Mouse (Mus musculus) CH12.LX (cell line): ENCODE data around the gene Sdr39u1. TPM values are rescaled to one million over a fixed set of nuclear protein-coding genes. Genes with fewer than 3 reads are reported as not detected.

ENCODE experiments used
- DNase-seq: peaks from one replicate; pipeline ENCODE4 v3.0.0-alpha.2; 2013; ENCODE audit errors: extremely low read depth
- H3K27ac ChIP-seq: 2 replicates; pipeline ENCODE4 v1.5.1; 2012; ENCODE audit warnings: low read depth, mild to moderate bottlenecking, control low read depth, moderate library complexity; ENCODE audit not compliant: insufficient read depth
- H3K27me3 ChIP-seq: replicated peaks from 2 replicates; pipeline ENCODE3; 2012; ENCODE audit warnings: inconsistent platforms
- H3K36me3 ChIP-seq, 2 experiments: replicated peaks in 1 of 2; 2 replicates each; pipeline versions ENCODE3 to v1.6.1; 2012; ENCODE audit warnings: inconsistent platforms in 1 of 2, low read length in 1 of 2, mild to moderate bottlenecking in 1 of 2, mixed read lengths in 1 of 2, moderate library complexity in 1 of 2; ENCODE audit not compliant: control insufficient read depth in 1 of 2, insufficient read depth in 1 of 2
- H3K4me1 ChIP-seq, 2 experiments: 2 replicates each; pipeline ENCODE4 v1.6.1; 2012; ENCODE audit warnings: inconsistent platforms in 1 of 2, moderate library complexity in 1 of 2; ENCODE audit not compliant: insufficient read depth in 2 of 2, control insufficient read depth in 1 of 2
- H3K4me2 ChIP-seq: 2 replicates; pipeline ENCODE4 v1.6.1; 2012; ENCODE audit warnings: low read depth, mild to moderate bottlenecking, control low read depth; ENCODE audit not compliant: poor library complexity, insufficient read depth, severe bottlenecking
- H3K4me3 ChIP-seq, 3 experiments: fragments of 150-350 bp in 1 of 3; sonication (generic) in 1 of 3; replicated peaks in 1 of 3; 2 replicates each; pipeline versions ENCODE3 to v1.5.1; 2011 to 2012; ENCODE audit warnings: low read depth in 2 of 3, low read length in 2 of 3, mild to moderate bottlenecking in 2 of 3, moderate library complexity in 2 of 3, control low read depth in 1 of 3, improper control_type of control experiment in 1 of 3, inconsistent platforms in 1 of 3, mixed read lengths in 1 of 3; ENCODE audit not compliant: poor library complexity in 1 of 3
- H3K79me2 ChIP-seq: replicated peaks from 2 replicates; pipeline ENCODE4 v1.6.1; 2012; ENCODE audit warnings: mild to moderate bottlenecking, moderate library complexity; ENCODE audit not compliant: control insufficient read depth, poor library complexity, insufficient read depth, severe bottlenecking; ENCODE audit errors: extremely low read depth
- H3K9ac ChIP-seq: 2 replicates; pipeline ENCODE4 v1.6.1; 2012; ENCODE audit warnings: low read depth, mild to moderate bottlenecking, control low read depth, moderate library complexity; ENCODE audit not compliant: insufficient read depth
- H3K9me3 ChIP-seq: replicated peaks from 2 replicates; pipeline ENCODE3; 2012; ENCODE audit warnings: low read length, inconsistent platforms, mixed read lengths
- CHD1 ChIP-seq: IDR thresholded peaks from 2 replicates; pipeline ENCODE4 v1.6.1; 2012; ENCODE audit warnings: low read depth, low read length, improper control_type of control experiment, inconsistent platforms
- CHD2 ChIP-seq: IDR thresholded peaks from 2 replicates; pipeline ENCODE4 v1.6.1; 2011; ENCODE audit warnings: low read length, improper control_type of control experiment
- CTCF ChIP-seq, 2 experiments: IDR thresholded peaks in 1 of 2; conservative IDR thresholded peaks in 1 of 2; 2 replicates each; pipeline ENCODE4 v1.5.1; 2011 to 2012; ENCODE audit warnings: low read depth in 2 of 2, low read length in 2 of 2, improper control_type of control experiment in 1 of 2, inconsistent platforms in 1 of 2, mild to moderate bottlenecking in 1 of 2, moderate library complexity in 1 of 2
- E2F4 ChIP-seq: IDR thresholded peaks from 2 replicates; pipeline ENCODE4 v1.6.1; 2011; ENCODE audit warnings: low read depth, low read length, improper control_type of control experiment; ENCODE audit not compliant: insufficient replicate concordance
- ELF1 ChIP-seq: IDR thresholded peaks from 2 replicates; pipeline ENCODE4 v1.6.1; 2014; ENCODE audit warnings: low read depth, mild to moderate bottlenecking, inconsistent platforms, low read length, improper control_type of control experiment
- EP300 ChIP-seq: IDR thresholded peaks from 2 replicates; pipeline ENCODE4 v1.6.1; 2011; ENCODE audit warnings: low read length, improper control_type of control experiment
- ETS1 ChIP-seq: conservative IDR thresholded peaks from 2 replicates; pipeline ENCODE4 v1.6.1; 2012; ENCODE audit warnings: low read depth, mild to moderate bottlenecking, inconsistent platforms, low read length, improper control_type of control experiment, moderate library complexity
- HCFC1 ChIP-seq: IDR thresholded peaks from 2 replicates; pipeline ENCODE4 v1.6.1; 2012; ENCODE audit warnings: low read depth, mild to moderate bottlenecking, inconsistent platforms, low read length, improper control_type of control experiment
- IRF4 ChIP-seq: IDR thresholded peaks from 2 replicates; pipeline ENCODE4 v1.6.1; 2014; ENCODE audit warnings: low read depth, mild to moderate bottlenecking, inconsistent platforms, low read length, improper control_type of control experiment
- JUN ChIP-seq: IDR thresholded peaks from 2 replicates; pipeline ENCODE4 v1.6.1; 2011; ENCODE audit warnings: low read depth, mild to moderate bottlenecking, low read length, improper control_type of control experiment, moderate library complexity; ENCODE audit not compliant: insufficient read depth
- JUND ChIP-seq: conservative IDR thresholded peaks from 2 replicates; pipeline ENCODE4 v1.6.1; 2011; ENCODE audit warnings: low read depth, low read length, improper control_type of control experiment
- KAT2A ChIP-seq: IDR thresholded peaks from 2 replicates; pipeline ENCODE4 v1.6.1; 2012; ENCODE audit warnings: low read length, improper control_type of control experiment, inconsistent platforms; ENCODE audit not compliant: insufficient replicate concordance
- MAFK ChIP-seq: IDR thresholded peaks from 2 replicates; pipeline ENCODE4 v1.6.1; 2011; ENCODE audit warnings: low read length, improper control_type of control experiment; ENCODE audit not compliant: insufficient replicate concordance
- MAX ChIP-seq: IDR thresholded peaks from 2 replicates; pipeline ENCODE4 v1.6.1; 2011; ENCODE audit warnings: low read length, improper control_type of control experiment
- MEF2A ChIP-seq: IDR thresholded peaks from 2 replicates; pipeline ENCODE4 v1.6.1; 2014; ENCODE audit warnings: low read depth, mild to moderate bottlenecking, inconsistent platforms, low read length, improper control_type of control experiment, borderline replicate concordance
- MXI1 ChIP-seq: IDR thresholded peaks from 2 replicates; pipeline ENCODE4 v1.6.1; 2011; ENCODE audit warnings: mild to moderate bottlenecking, low read depth, low read length, improper control_type of control experiment
- MYC ChIP-seq: IDR thresholded peaks from 2 replicates; pipeline ENCODE4 v1.6.1; 2011; ENCODE audit warnings: low read depth, mild to moderate bottlenecking, improper control_type of control experiment, low read length
- NRF1 ChIP-seq: IDR thresholded peaks from 2 replicates; pipeline ENCODE4 v1.6.1; 2014; ENCODE audit warnings: low read depth, mild to moderate bottlenecking, inconsistent platforms, low read length, improper control_type of control experiment, moderate library complexity
- PAX5 ChIP-seq: IDR thresholded peaks from 2 replicates; pipeline ENCODE4 v1.6.1; 2012; ENCODE audit warnings: low read length, inconsistent platforms, mixed read lengths
- POLR2A ChIP-seq: IDR thresholded peaks from 2 replicates; pipeline ENCODE4 v1.6.1; 2011; ENCODE audit warnings: low read depth, mild to moderate bottlenecking, improper control_type of control experiment, low read length
- POLR2AphosphoS2 ChIP-seq: IDR thresholded peaks from 2 replicates; pipeline ENCODE4 v1.6.1; 2011; ENCODE audit warnings: low read depth, low read length, improper control_type of control experiment
- RAD21 ChIP-seq: IDR thresholded peaks from 2 replicates; pipeline ENCODE4 v1.6.1; 2011; ENCODE audit warnings: low read depth, mild to moderate bottlenecking, low read length, improper control_type of control experiment, moderate library complexity
- SIN3A ChIP-seq: IDR thresholded peaks from 2 replicates; pipeline ENCODE4 v1.6.1; 2012; ENCODE audit warnings: low read length, improper control_type of control experiment, inconsistent platforms
- SMC3 ChIP-seq: IDR thresholded peaks from 2 replicates; pipeline ENCODE4 v1.6.1; 2011; ENCODE audit warnings: low read depth, low read length, improper control_type of control experiment
- USF2 ChIP-seq: conservative IDR thresholded peaks from 2 replicates; pipeline ENCODE4 v1.6.1; 2011; ENCODE audit warnings: low read depth, low read length, improper control_type of control experiment
- ZC3H11A ChIP-seq: IDR thresholded peaks from 2 replicates; pipeline ENCODE4 v1.6.1; 2012; ENCODE audit warnings: low read depth, mild to moderate bottlenecking, inconsistent platforms, low read length, improper control_type of control experiment
- ZKSCAN1 ChIP-seq: IDR thresholded peaks from 2 replicates; pipeline ENCODE4 v1.6.1; 2012; ENCODE audit warnings: low read depth, inconsistent platforms, low read length, improper control_type of control experiment, borderline replicate concordance
- ZNF384 ChIP-seq: IDR thresholded peaks from 2 replicates; pipeline ENCODE4 v1.6.1; 2012; ENCODE audit warnings: low read depth, low read length, improper control_type of control experiment, inconsistent platforms
- dilution Hi-C: fragments of 300-500 bp; cut with MboI; formaldehyde crosslinking; loops from 2 replicates; pipeline ENCODE4 v1.14.3; 2020; ENCODE audit warnings: low sequenced_read_pairs; ENCODE audit not compliant: extremely low pct_unique_long_range_greater_than_20kb, extremely low pct_ligation_motif_present
- in situ Hi-C: fragments of 300-500 bp; cut with MboI; formaldehyde crosslinking; loops from 3 replicates; pipeline ENCODE4 v1.14.3; 2019; ENCODE audit warnings: low sequenced_read_pairs, low pct_ligation_motif_present, low pct_unique_long_range_greater_than_20kb, mixed read lengths
- polyA plus RNA-seq: library from polyadenylated mRNA; unstranded; fragments of >175 nt; gene quantifications from 2 replicates; pipeline ENCODE4 v1.2.1, GENCODE M21; 2012; ENCODE audit warnings: low read depth; ENCODE audit not compliant: insufficient read length
- total RNA-seq, 2 experiments: library from RNA; depleted of rRNA; stranded (reverse); fragments of 300-350 nt in 1 of 2; fragments of >200 nt in 1 of 2; gene quantifications; 2 replicates each; pipeline ENCODE4 v1.2.3; 2012 to 2014

The Sdr39u1 gene
- total and polyA plus RNA-seq, 3 experiments = 61.4 to 90.8 (median 66.7) TPM

GRCm38 (mm10) chr14:55922475-55923232 is 22.6 kb upstream of the Sdr39u1 start:
- H3K79me2 ChIP-seq = no peaks in the 10 kb centered on the region
- TF ChIP-seq PAX5 (no peak), ZKSCAN1 (no peak), ETS1 (no peak), NRF1 (no peak), E2F4 (no peak), MEF2A (no peak), ELF1 (no peak), MAX (no peak), POLR2AphosphoS2 (no peak), ZC3H11A (no peak), JUND (no peak), HCFC1 (no peak), RAD21 (no peak), KAT2A (no peak), USF2 (no peak)
- TF ChIP-seq, all 38 proteins: peak for 0
- H3K4me3 ChIP-seq = no peak overlapping the region
- no peaks in the 10 kb centered on the region for H3K9me3 ChIP-seq
- peaks cover 0 to 3% of the 10 kb centered on the region in 2 experiments; a peak in 2 of 4 replicates for H3K4me1 ChIP-seq
- no peaks in the 10 kb centered on the region for H3K36me3 ChIP-seq
- no peak for DNase-seq
- H3K27me3 ChIP-seq = no peaks in the 10 kb centered on the region
- dilution Hi-C loops (no loop called here), in situ Hi-C loops (no loop called here)
- H3K27ac ChIP-seq = no peak overlapping the region
- no peak overlapping the region for H3K9ac ChIP-seq
- H3K4me2 ChIP-seq = no peak overlapping the region

DNA sequence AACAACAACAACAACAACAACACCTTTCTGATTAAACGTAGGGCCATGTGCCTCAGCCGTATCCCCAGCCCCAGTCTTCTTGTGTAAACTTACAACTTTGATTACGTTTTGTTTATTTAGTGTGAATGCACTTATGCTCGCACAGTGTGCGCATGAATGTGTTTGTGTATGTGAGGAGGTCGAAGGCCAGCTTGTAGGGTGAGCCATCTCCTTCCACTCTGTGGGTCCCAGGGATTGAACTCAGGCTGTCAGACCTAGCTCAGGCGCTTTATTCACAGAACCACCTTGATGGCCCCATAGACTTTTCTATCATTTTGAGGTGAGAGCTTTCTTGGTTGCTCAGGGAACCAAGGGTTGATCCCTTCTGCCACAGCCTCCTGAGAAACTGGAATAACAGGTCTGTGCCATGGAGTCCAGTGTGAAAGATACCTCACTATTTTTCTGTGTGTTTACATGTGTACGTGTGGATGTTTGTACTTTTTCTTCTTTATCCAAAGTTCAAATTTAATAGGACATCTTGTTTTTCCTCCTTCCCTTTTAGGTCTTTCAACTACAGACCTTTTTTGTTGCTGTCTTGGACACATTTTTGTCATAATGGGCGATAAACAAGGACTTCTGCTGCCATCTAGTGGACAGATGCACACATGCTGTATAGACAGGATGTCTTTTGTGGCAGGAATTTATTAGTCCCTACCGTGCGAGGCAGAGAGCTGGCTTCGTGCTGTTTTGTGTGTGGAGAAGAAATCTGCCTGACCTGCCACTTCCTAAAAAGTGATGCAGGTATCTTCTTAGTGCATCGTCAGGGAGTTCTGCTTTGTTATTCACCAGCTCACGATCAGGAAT is 18.4 kb upstream of the Sdr39u1 start:
- Histone ChIP-seq H3K9me3 (peaks cover 5% of the 10 kb centered on the region), H3K9ac (no peak overlapping the region), H3K4me1 (peaks cover 0 to 5% of the 10 kb centered on the region in 2 experiments; a peak in 2 of 4 replicates), H3K4me3 (no peak overlapping the region), H3K79me2 (no peaks in the 10 kb centered on the region), H3K27ac (no peak overlapping the region), H3K36me3 (no peaks in the 10 kb centered on the region), H3K4me2 (0 out of 2 replicates have a peak overlapping the region, but pooled peaks have one; percentile 11), H3K27me3 (no peaks in the 10 kb centered on the region)
- in situ Hi-C loops (no loop called here), dilution Hi-C loops (no loop called here)
- peak; percentile 94 for DNase-seq
- peak; percentile 98 for TF ChIP-seq SMC3
- TF ChIP-seq ZKSCAN1 = no peak
- no peak for TF ChIP-seq CHD2
- TF ChIP-seq HCFC1 = 0 out of 2 replicates have a peak, but pooled peaks have one; percentile 24
- TF ChIP-seq MYC = 0 out of 2 replicates have a peak, but pooled peaks have one; percentile 58
- no peak for TF ChIP-seq JUN
- peak; percentile 16; the same call in 1 of the 2 replicates for TF ChIP-seq ELF1
- TF ChIP-seq RAD21 = peak; percentile 99
- TF ChIP-seq ZC3H11A = peak; percentile 82
- TF ChIP-seq EP300 = no peak
- TF ChIP-seq MXI1 = no peak
- TF ChIP-seq E2F4 = 0 out of 2 replicates have a peak, but pooled peaks have one; percentile 18
- TF ChIP-seq POLR2A = no peak
- 0 out of 2 replicates have a peak, but pooled peaks have one; percentile 26 for TF ChIP-seq IRF4
- 0 out of 2 replicates have a peak, but pooled peaks have one; percentile 39 for TF ChIP-seq SIN3A
- TF ChIP-seq JUND = peak; percentile 62; the same call in 1 of the 2 replicates
- 0 out of 2 replicates have a peak, but pooled peaks have one; percentile 20 for TF ChIP-seq MAFK
- peak; percentile 31; the same call in 1 of the 2 replicates for TF ChIP-seq ZNF384
- TF ChIP-seq CHD1 = no peak
- TF ChIP-seq CTCF (conservative IDR thresholded peaks at IDR 0.05 in 1 of 2, IDR thresholded peaks at IDR 0.05 in 1 of 2; ENCODE audit: low read depth in 2 of 2, low read length in 2 of 2) = peak; percentile 87 to 99
